Mouse (Mus musculus) forebrain, embryonic 16.5 days (tissue): ENCODE data around the gene Ptpn21. TPM values are rescaled to one million over a fixed set of nuclear protein-coding genes. Genes with fewer than 3 reads are reported as not detected.

ENCODE experiments used
- ATAC-seq: fragments of 200-750 bp; cut with Nextera tagmentation; 2 replicates; pipeline ENCODE4 v1.8.0; 2017; ENCODE audit warnings: mild to moderate bottlenecking, moderate library complexity
- H3K27ac ChIP-seq: fragments of 300-500 bp; sonication (generic); 2 replicates; pipeline ENCODE4 v1.5.1; 2014; ENCODE audit warnings: low read length, control low read depth
- H3K27me3 ChIP-seq: fragments of 300-500 bp; sonication (generic); replicated peaks from 2 replicates; pipeline ENCODE4 v1.6.1; 2014; ENCODE audit warnings: low read length; ENCODE audit not compliant: control insufficient read depth, insufficient read depth
- H3K36me3 ChIP-seq: fragments of 300-500 bp; sonication (generic); 2 replicates; pipeline ENCODE4 v1.6.1; 2014; ENCODE audit not compliant: control insufficient read depth, insufficient read depth
- H3K4me1 ChIP-seq: fragments of 300-500 bp; sonication (generic); replicated peaks from 2 replicates; pipeline ENCODE4 v1.6.1; 2014; ENCODE audit warnings: low read length; ENCODE audit not compliant: control insufficient read depth, insufficient read depth
- H3K4me2 ChIP-seq: fragments of 300-500 bp; sonication (generic); 2 replicates; pipeline ENCODE4 v1.6.1; 2014; ENCODE audit warnings: mild to moderate bottlenecking, low read length, control low read depth
- H3K4me3 ChIP-seq: fragments of 300-500 bp; sonication (generic); replicated peaks from 2 replicates; pipeline ENCODE4 v1.5.1; 2014; ENCODE audit warnings: mild to moderate bottlenecking, low read length, control low read depth
- H3K9ac ChIP-seq: fragments of 300-500 bp; sonication (generic); replicated peaks from 2 replicates; pipeline ENCODE4 v1.6.1; 2014; ENCODE audit warnings: low read depth, low read length, control low read depth
- H3K9me3 ChIP-seq: fragments of 300-500 bp; sonication (generic); 2 replicates; pipeline ENCODE4 v1.6.1; 2016; ENCODE audit warnings: low read length; ENCODE audit not compliant: control insufficient read depth
- WGBS: fragments of 180-500 bp; shearing (Covaris S2); extraction: QIAGEN DNeasy Blood & Tissue Kit; methylation state at CpG from one replicate; pipeline ENCODE4 v1.1.7; 2014; 5-methylcytosine and 5-hydroxymethylcytosine counted together
- polyA plus RNA-seq: library from polyadenylated mRNA; unstranded; fragments of >200 nt; fragmentation: Nextera tagmentation; extraction: Ambion mirVana; gene quantifications from 2 replicates; pipeline ENCODE4 v1.2.1, GENCODE M21; 2015

The Ptpn21 gene
- polyA plus RNA-seq, 1 experiment from 2014 or later: 5.4 TPM

- Histone ChIP-seq H3K9ac (no peak overlapping the region), H3K4me3 (no peak overlapping the region), H3K4me1 (no peaks in the 10 kb centered on the region), H3K9me3 (no peaks in the 10 kb centered on the region), H3K4me2 (no peak overlapping the region), H3K27me3 (no peaks in the 10 kb centered on the region), H3K27ac (no peak overlapping the region), H3K36me3 (no peaks in the 10 kb centered on the region)
- WGBS: 71% methylated on average over 10 of the region's 10 CpGs
- no peak for ATAC-seq
Observed at GRCm38 (mm10) chr12:98703961-98704360, 33.2 kb downstream of the Ptpn21 start.

- Histone ChIP-seq H3K36me3 (no peaks in the 10 kb centered on the region), H3K9me3 (no peaks in the 10 kb centered on the region), H3K27ac (no peak overlapping the region), H3K4me2 (no peak overlapping the region), H3K4me1 (no peaks in the 10 kb centered on the region), H3K9ac (no peak overlapping the region), H3K27me3 (no peaks in the 10 kb centered on the region), H3K4me3 (no peak overlapping the region)
- ATAC-seq: no peak
- 80% methylated on average over 2 of the region's 2 CpGs for WGBS
Observed at GRCm38 (mm10) chr12:98703554-98703953, 33.7 kb downstream of the Ptpn21 start.

- Histone ChIP-seq H3K9ac (no peak overlapping the region), H3K4me2 (no peak overlapping the region), H3K27ac (peak overlapping the region; percentile 65), H3K36me3 (no peaks in the 10 kb centered on the region), H3K4me1 (no peaks in the 10 kb centered on the region), H3K9me3 (no peaks in the 10 kb centered on the region), H3K4me3 (no peak overlapping the region), H3K27me3 (no peaks in the 10 kb centered on the region)
- peak; percentile 65; the same call in 1 of the 2 replicates for ATAC-seq
- 68% methylated on average over 9 of the region's 9 CpGs for WGBS
Observed at GRCm38 (mm10) chr12:98701564-98701963, 35.6 kb downstream of the Ptpn21 start.

- no peak; the same call in 1 of the 2 replicates for ATAC-seq
- WGBS: 66% methylated on average over 5 of the region's 5 CpGs
- Histone ChIP-seq H3K36me3 (no peaks in the 10 kb centered on the region), H3K27me3 (no peaks in the 10 kb centered on the region), H3K9me3 (no peaks in the 10 kb centered on the region), H3K9ac (no peak overlapping the region), H3K27ac (no peak overlapping the region), H3K4me3 (no peak overlapping the region), H3K4me2 (no peak overlapping the region), H3K4me1 (no peaks in the 10 kb centered on the region)
Observed at GRCm38 (mm10) chr12:98697202-98697601, 40.0 kb downstream of the Ptpn21 start.

- Histone ChIP-seq H3K27ac (no peak overlapping the region), H3K4me2 (no peak overlapping the region), H3K36me3 (no peaks in the 10 kb centered on the region), H3K9ac (no peak overlapping the region), H3K9me3 (no peaks in the 10 kb centered on the region), H3K4me1 (no peaks in the 10 kb centered on the region), H3K27me3 (no peaks in the 10 kb centered on the region), H3K4me3 (no peak overlapping the region)
- ATAC-seq: no peak
- WGBS: 84% methylated on average over 8 of the region's 8 CpGs
Observed at GRCm38 (mm10) chr12:98690230-98690629, 47.0 kb downstream of the Ptpn21 start.

- H3K27me3 ChIP-seq: no peaks in the 10 kb centered on the region
- H3K27ac ChIP-seq: no peak overlapping the region
- no peaks in the 10 kb centered on the region for H3K9me3 ChIP-seq
- no peaks in the 10 kb centered on the region for H3K36me3 ChIP-seq
- WGBS: 82% methylated on average over 6 of the region's 6 CpGs
- no peaks in the 10 kb centered on the region for H3K4me1 ChIP-seq
- no peak overlapping the region for H3K4me3 ChIP-seq
- H3K9ac ChIP-seq: no peak overlapping the region
- no peak overlapping the region for H3K4me2 ChIP-seq
- no peak for ATAC-seq
Observed at GRCm38 (mm10) chr12:98683574-98683973, 53.6 kb downstream of the Ptpn21 start.

- Histone ChIP-seq H3K4me1 (no peaks in the 10 kb centered on the region), H3K36me3 (no peaks in the 10 kb centered on the region), H3K9me3 (no peaks in the 10 kb centered on the region), H3K27ac (no peak overlapping the region), H3K4me3 (no peak overlapping the region), H3K4me2 (no peak overlapping the region), H3K9ac (no peak overlapping the region), H3K27me3 (no peaks in the 10 kb centered on the region)
- 79% methylated on average over 11 of the region's 11 CpGs for WGBS
- no peak for ATAC-seq
Observed at GRCm38 (mm10) chr12:98683171-98683570, 54.0 kb downstream of the Ptpn21 start.

GRCm38 (mm10) chr12:98682196-98682595 lies 55.0 kb downstream of the Ptpn21 start:
- Histone ChIP-seq H3K27ac (no peak overlapping the region), H3K36me3 (no peaks in the 10 kb centered on the region), H3K4me1 (no peaks in the 10 kb centered on the region), H3K27me3 (no peaks in the 10 kb centered on the region), H3K4me2 (no peak overlapping the region), H3K9ac (no peak overlapping the region), H3K9me3 (no peaks in the 10 kb centered on the region), H3K4me3 (no peak overlapping the region)
- 78% methylated on average over 15 of the region's 15 CpGs for WGBS
- ATAC-seq: no peak

- ATAC-seq: no peak
- no peaks in the 10 kb centered on the region for H3K4me1 ChIP-seq
- H3K27ac ChIP-seq: no peak overlapping the region
- H3K9me3 ChIP-seq: no peaks in the 10 kb centered on the region
- 94% methylated on average over 15 of the region's 15 CpGs for WGBS
- no peak overlapping the region for H3K4me3 ChIP-seq
- no peaks in the 10 kb centered on the region for H3K36me3 ChIP-seq
- no peak overlapping the region for H3K9ac ChIP-seq
- no peak overlapping the region for H3K4me2 ChIP-seq
- H3K27me3 ChIP-seq: no peaks in the 10 kb centered on the region
Observed at GRCm38 (mm10) chr12:98679906-98680305, 57.3 kb downstream of the Ptpn21 start.

GRCm38 (mm10) chr12:98677336-98677735 lies 59.9 kb downstream of the Ptpn21 start:
- no peaks in the 10 kb centered on the region for H3K27me3 ChIP-seq
- no peak overlapping the region for H3K9ac ChIP-seq
- H3K36me3 ChIP-seq: no peaks in the 10 kb centered on the region
- H3K27ac ChIP-seq: no peak overlapping the region
- H3K4me2 ChIP-seq: no peak overlapping the region
- H3K9me3 ChIP-seq: no peaks in the 10 kb centered on the region
- H3K4me1 ChIP-seq: peaks cover 3% of the 10 kb centered on the region; the same call in 1 of the 2 replicates
- no peak overlapping the region for H3K4me3 ChIP-seq
- WGBS: 64% methylated on average over 14 of the region's 14 CpGs
- no peak for ATAC-seq
